Mouse (Mus musculus): ENCODE results near the gene Baiap3.

Baiap3 gene

DNA sequence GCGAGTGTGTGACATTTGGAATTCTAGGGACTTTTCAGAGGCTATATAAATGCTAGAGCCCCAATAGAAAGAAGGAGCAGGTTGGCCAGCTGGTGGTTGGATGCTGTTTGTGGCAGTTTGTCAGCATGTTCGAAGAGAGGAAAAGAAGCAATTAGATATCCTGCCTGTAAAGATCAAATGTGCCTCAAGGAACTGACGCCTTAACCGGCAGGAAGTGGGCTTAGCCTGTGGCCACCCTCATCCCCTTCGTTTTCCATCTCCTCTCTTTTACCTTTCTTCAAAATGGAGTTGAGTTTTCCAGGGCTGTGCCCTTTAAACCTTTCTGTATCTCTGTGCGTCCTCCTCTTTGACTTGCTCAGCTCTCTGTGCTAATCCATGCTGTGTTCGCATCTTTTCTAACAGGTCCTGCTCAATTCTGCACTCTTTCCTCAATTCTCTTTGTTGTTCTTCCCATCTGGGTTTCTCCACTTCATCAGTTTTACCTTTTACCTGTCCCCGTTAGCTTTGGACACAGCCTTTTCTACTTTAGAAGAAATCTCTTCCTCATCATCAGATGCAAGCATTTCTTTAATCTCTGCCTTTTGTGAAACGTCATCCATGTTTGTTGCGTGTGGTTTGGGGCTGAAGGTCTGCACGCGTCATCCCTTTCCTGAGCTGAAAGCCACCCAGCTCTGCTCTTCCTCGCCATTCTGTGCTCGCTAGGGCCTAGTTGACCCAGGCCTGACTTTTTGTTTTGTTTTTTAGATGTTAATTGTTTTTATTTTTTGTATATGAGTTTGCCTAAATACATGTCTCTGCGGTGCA is 36.5 kb downstream of the Baiap3 start:
- in situ Hi-C loops (cut with MboI; ENCODE audit: low pct_unique_long_range_greater_than_20kb in 1 of 2, low sequenced_read_pairs in 2 of 2, unreplicated experiment in 1 of 2) = no loop called here

DNA sequence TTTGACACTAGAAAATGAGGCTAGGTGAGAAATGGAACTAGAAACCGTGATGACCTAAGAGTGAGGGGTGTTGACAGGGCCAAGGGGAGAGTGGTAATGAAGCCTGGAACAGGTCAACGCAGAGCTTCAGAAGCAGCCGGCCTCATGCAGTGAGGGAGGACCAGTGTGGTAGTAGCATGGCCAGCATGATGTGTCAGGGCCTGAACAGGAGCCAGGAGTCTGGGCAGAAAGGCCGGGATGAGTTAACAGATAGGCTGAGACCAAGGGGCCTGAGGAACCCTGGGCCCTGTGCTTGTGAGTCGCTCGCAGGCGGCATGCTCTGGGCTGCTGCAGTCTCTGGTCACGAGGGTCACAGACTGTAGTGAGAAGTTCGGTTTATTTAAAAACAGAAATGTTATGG is 37.2 kb downstream of the Baiap3 start:
- in situ Hi-C loops (cut with MboI; ENCODE audit: low pct_unique_long_range_greater_than_20kb in 1 of 2, low sequenced_read_pairs in 2 of 2, unreplicated experiment in 1 of 2) = no loop called here

DNA sequence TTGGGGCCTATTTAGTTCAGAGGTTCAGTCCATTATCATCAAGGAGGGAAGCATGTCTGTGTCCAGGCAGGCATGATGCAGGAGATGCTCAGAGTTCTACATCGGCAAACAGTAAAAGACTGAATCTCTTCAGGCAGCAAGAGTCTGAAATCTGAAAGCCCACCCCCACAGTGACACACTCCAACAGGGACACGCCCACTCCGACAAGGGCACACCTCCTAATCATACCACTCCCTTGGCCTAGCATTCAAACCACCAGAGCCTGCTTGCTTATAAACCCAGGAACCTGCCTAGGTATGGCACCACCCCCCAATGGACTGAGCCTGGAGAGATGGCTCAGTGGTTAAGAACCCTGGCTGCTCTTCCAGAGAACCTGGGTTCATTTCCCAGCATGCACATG is 40.7 kb downstream of the Baiap3 start:
- in situ Hi-C loops (cut with MboI; ENCODE audit: low pct_unique_long_range_greater_than_20kb in 1 of 2, low sequenced_read_pairs in 2 of 2, unreplicated experiment in 1 of 2) = no loop called here

DNA sequence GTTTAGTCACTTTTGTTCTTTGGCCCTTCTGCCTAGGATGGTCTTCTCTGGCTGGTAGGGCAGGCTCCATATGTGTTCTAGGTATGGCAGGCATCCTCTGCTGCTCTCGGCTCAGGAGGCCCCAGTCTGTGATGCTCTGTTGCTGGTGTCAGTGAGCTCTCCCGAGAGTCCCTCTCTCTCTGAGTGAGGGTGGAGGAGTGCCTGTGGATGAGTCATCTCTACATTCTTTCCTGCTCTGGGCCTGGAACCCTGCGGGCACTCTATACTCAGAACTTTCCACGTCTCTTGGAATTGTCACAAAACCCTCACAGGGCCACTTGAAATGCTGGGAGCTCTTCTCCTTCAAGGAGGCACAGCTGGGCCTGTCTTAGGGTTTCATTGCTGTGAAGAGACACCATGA is 44.5 kb downstream of the Baiap3 start:
- in situ Hi-C loops (cut with MboI; ENCODE audit: low pct_unique_long_range_greater_than_20kb in 1 of 2, low sequenced_read_pairs in 2 of 2, unreplicated experiment in 1 of 2) = no loop called here

DNA sequence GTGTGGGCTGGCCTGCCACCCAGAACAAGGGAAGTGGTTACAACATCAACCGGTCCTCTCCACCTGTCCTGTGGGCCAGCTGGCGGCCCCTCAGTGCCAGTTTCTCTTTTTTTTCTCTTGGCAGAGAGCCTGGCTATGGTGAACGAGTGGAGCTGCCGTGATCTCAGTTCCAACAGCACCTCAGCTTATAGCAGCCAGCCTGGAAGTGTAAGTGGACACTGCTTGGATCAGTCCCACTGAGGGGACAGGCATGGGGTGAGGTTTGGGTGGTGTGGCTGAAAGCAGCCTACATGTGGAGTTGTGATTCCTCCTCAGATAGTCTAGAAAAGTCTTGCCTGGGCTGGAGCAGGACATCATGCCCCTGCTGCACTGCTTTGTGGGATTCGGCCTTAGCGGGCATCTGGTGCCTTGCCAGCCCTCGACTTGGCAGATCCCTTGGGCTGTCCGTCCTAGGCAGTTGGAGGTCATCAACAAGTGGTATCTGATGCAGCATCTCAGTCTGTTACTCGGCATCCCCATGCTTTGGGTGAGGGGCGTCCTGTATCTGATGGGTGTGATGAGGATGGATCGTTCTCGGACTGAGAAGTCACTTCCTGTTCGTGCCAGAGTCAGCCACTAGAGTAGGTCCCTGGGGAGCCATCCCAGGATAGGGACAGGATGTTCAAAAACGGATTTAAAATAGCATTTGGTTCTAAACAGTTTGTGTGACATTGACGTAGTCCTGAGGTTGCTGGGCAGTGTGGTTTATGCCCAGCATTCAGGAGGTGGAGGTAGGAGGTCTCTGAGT is 45.3 kb downstream of the Baiap3 start:
- in situ Hi-C loops (cut with MboI; ENCODE audit: low pct_unique_long_range_greater_than_20kb in 1 of 2, low sequenced_read_pairs in 2 of 2, unreplicated experiment in 1 of 2) = no loop called here

DNA sequence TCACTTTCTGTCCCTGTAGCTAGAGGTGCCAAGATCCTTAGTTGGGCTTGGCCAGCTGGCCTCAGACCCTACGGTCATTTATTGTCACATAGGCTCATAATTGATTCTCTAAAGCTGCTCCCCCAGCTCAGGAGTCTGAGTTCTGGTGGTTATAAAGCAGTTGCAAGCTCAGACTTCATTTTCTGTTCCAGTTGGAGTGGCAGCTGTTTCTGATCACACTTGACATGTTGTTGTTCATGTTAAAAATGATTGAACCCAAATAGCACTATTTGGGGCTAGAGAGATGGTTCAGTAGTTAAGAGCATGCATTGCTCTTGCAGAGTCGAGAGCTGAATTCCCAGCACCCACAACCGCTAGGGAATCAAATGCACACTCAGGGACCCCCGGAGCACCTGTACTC is 46.2 kb downstream of the Baiap3 start:
- in situ Hi-C loops (cut with MboI; ENCODE audit: low pct_unique_long_range_greater_than_20kb in 1 of 2, low sequenced_read_pairs in 2 of 2, unreplicated experiment in 1 of 2) = no loop called here

DNA sequence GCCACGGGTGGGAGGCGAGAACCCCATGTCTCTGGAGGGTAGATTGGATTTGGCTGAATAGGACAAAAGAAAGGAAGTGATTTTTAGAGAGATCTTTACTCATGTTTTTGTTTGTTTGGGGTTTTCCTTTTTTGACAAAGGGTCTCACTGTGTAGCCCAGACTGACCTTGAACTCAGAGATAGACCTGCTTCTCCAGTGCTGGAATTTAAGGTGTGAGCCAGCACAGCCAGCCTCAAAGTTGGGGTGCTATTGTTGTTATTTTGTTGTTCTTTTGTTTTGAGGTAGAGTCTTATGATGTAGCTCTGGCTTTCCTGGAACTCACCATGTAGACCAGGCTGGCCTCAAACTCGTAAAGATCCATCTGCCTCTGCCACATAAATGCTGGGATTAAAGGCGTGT is 53.8 kb downstream of the Baiap3 start:
- in situ Hi-C loops (cut with MboI; ENCODE audit: low pct_unique_long_range_greater_than_20kb in 1 of 2, low sequenced_read_pairs in 2 of 2, unreplicated experiment in 1 of 2) = no loop called here

Measured in mouse embryonic stem cell (cell line).